Mouse (Mus musculus): ENCODE results near the gene Rarb. TPM values are rescaled to one million over a fixed set of nuclear protein-coding genes. Genes with fewer than 3 reads are reported as not detected.
A peak's percentile ranks its signal among the peaks of the same experiment; 100 is the strongest.

Gene Rarb
- polyA plus RNA-seq (2014; fragmentation: Nextera tagmentation; extraction: Ambion mirVana), result 25.2 and 32.3 TPM in 2 replicates

- WGBS, result 95% methylated on average over 4 of the region's 4 CpGs
- no peak for ATAC-seq (ENCODE audit: low read depth)
These were observed at the start of gene Rarb for GRCm38 (mm10) chr14:16818602-16819250. Gene Rarb, minus strand, starts transcription at chr14:16819156.

GRCm38 (mm10) chr14:16842036-16842435, 23.1 kb upstream of the Rarb start:
- H3K4me3 ChIP-seq (ENCODE audit: low read depth, low read length), result no peak overlapping the region
- H3K9me3 ChIP-seq (ENCODE audit: control insufficient read depth, low read length), result no peaks in the 10 kb centered on the region
- WGBS, result 17% methylated on average over 3 of the region's 3 CpGs
- no peaks in the 10 kb centered on the region for H3K4me1 ChIP-seq (ENCODE audit: control insufficient read depth, insufficient read depth, low read length)
- H3K27ac ChIP-seq (ENCODE audit: low read depth, low read length), result no peak overlapping the region
- H3K27me3 ChIP-seq (ENCODE audit: control insufficient read depth, insufficient read depth, low read length), result no peaks in the 10 kb centered on the region
- no peak overlapping the region for H3K4me2 ChIP-seq (ENCODE audit: low read depth, low read length)
- no peak for ATAC-seq (ENCODE audit: low read depth)
- no peaks in the 10 kb centered on the region for H3K36me3 ChIP-seq (ENCODE audit: control insufficient read depth, insufficient read depth, low read length)
- H3K9ac ChIP-seq (replicated peaks; ENCODE audit: low read depth, low read length), result no peak overlapping the region

More at GRCm38 (mm10) chr14:16818602-16819250, at the start of gene Rarb:
- no peak within 1 kb of the TSS for H3K9ac ChIP-seq (replicated peaks; ENCODE audit: low read depth, low read length)
- no peaks in the 10 kb centered on the region for H3K27me3 ChIP-seq (ENCODE audit: control insufficient read depth, insufficient read depth, low read length)
- no peak within 1 kb of the TSS for H3K4me2 ChIP-seq (ENCODE audit: low read depth, low read length)
- H3K36me3 ChIP-seq (ENCODE audit: control insufficient read depth, insufficient read depth, low read length), result no peaks in the 10 kb centered on the region
- no peak within 1 kb of the TSS for H3K4me3 ChIP-seq (ENCODE audit: low read depth, low read length)
- no peak within 1 kb of the TSS for H3K27ac ChIP-seq (ENCODE audit: low read depth, low read length)
- 0 out of 2 replicates have a peak, but pooled peaks cover 2% of the 10 kb centered on the region for H3K4me1 ChIP-seq (ENCODE audit: control insufficient read depth, insufficient read depth, low read length)
- H3K9me3 ChIP-seq (ENCODE audit: control insufficient read depth, low read length), result no peaks in the 10 kb centered on the region

GRCm38 (mm10) chr14:16841597-16841989, 22.6 kb upstream of the Rarb start:
- Histone ChIP-seq H3K27me3 (ENCODE audit: control insufficient read depth, insufficient read depth, low read length) (no peaks in the 10 kb centered on the region), H3K36me3 (ENCODE audit: control insufficient read depth, insufficient read depth, low read length) (no peaks in the 10 kb centered on the region), H3K27ac (ENCODE audit: low read depth, low read length) (no peak overlapping the region), H3K9me3 (ENCODE audit: control insufficient read depth, low read length) (no peaks in the 10 kb centered on the region), H3K9ac (replicated peaks; ENCODE audit: low read depth, low read length) (no peak overlapping the region), H3K4me1 (ENCODE audit: control insufficient read depth, insufficient read depth, low read length) (no peaks in the 10 kb centered on the region), H3K4me3 (ENCODE audit: low read depth, low read length) (no peak overlapping the region), H3K4me2 (ENCODE audit: low read depth, low read length) (no peak overlapping the region)
- 18% methylated on average over 6 of the region's 6 CpGs for WGBS
- ATAC-seq (ENCODE audit: low read depth), result peak; percentile 48; the same call in 1 of the 2 replicates

- Histone ChIP-seq H3K4me3 (ENCODE audit: low read depth, low read length) (no peak overlapping the region), H3K4me2 (ENCODE audit: low read depth, low read length) (no peak overlapping the region), H3K27me3 (ENCODE audit: control insufficient read depth, insufficient read depth, low read length) (no peaks in the 10 kb centered on the region), H3K9me3 (ENCODE audit: control insufficient read depth, low read length) (no peaks in the 10 kb centered on the region), H3K9ac (replicated peaks; ENCODE audit: low read depth, low read length) (no peak overlapping the region), H3K27ac (ENCODE audit: low read depth, low read length) (no peak overlapping the region), H3K4me1 (ENCODE audit: control insufficient read depth, insufficient read depth, low read length) (no peaks in the 10 kb centered on the region), H3K36me3 (ENCODE audit: control insufficient read depth, insufficient read depth, low read length) (no peaks in the 10 kb centered on the region)
- WGBS, result 21% methylated on average over 8 of the region's 8 CpGs
- peak; percentile 88; the same call in 1 of the 2 replicates for ATAC-seq (ENCODE audit: low read depth)
These were observed 22.1 kb upstream of the Rarb start for GRCm38 (mm10) chr14:16840951-16841596.

- H3K27ac ChIP-seq (ENCODE audit: low read depth, low read length), result no peak overlapping the region
- no peaks in the 10 kb centered on the region for H3K36me3 ChIP-seq (ENCODE audit: control insufficient read depth, insufficient read depth, low read length)
- no peak for ATAC-seq (ENCODE audit: low read depth)
- no peak overlapping the region for H3K4me3 ChIP-seq (ENCODE audit: low read depth, low read length)
- no peaks in the 10 kb centered on the region for H3K27me3 ChIP-seq (ENCODE audit: control insufficient read depth, insufficient read depth, low read length)
- H3K9ac ChIP-seq (replicated peaks; ENCODE audit: low read depth, low read length), result no peak overlapping the region
- no peaks in the 10 kb centered on the region for H3K4me1 ChIP-seq (ENCODE audit: control insufficient read depth, insufficient read depth, low read length)
- no peak overlapping the region for H3K4me2 ChIP-seq (ENCODE audit: low read depth, low read length)
- WGBS, result 95% methylated on average over 2 of the region's 2 CpGs
- H3K9me3 ChIP-seq (ENCODE audit: control insufficient read depth, low read length), result no peaks in the 10 kb centered on the region
These were observed 21.2 kb upstream of the Rarb start for GRCm38 (mm10) chr14:16840135-16840534.

- Histone ChIP-seq H3K9ac (replicated peaks; ENCODE audit: low read depth, low read length) (no peak overlapping the region), H3K9me3 (ENCODE audit: control insufficient read depth, low read length) (no peaks in the 10 kb centered on the region), H3K27me3 (ENCODE audit: control insufficient read depth, insufficient read depth, low read length) (no peaks in the 10 kb centered on the region), H3K27ac (ENCODE audit: low read depth, low read length) (no peak overlapping the region), H3K4me1 (ENCODE audit: control insufficient read depth, insufficient read depth, low read length) (no peaks in the 10 kb centered on the region), H3K36me3 (ENCODE audit: control insufficient read depth, insufficient read depth, low read length) (no peaks in the 10 kb centered on the region), H3K4me3 (ENCODE audit: low read depth, low read length) (no peak overlapping the region), H3K4me2 (ENCODE audit: low read depth, low read length) (no peak overlapping the region)
- ATAC-seq (ENCODE audit: low read depth), result no peak
- 67% methylated on average over 1 of the region's 1 CpGs for WGBS
These were observed 3.7 kb downstream of the Rarb start for GRCm38 (mm10) chr14:16815096-16815741.

GRCm38 (mm10) chr14:16806155-16806554, 12.8 kb downstream of the Rarb start:
- no peaks in the 10 kb centered on the region for H3K4me1 ChIP-seq (ENCODE audit: control insufficient read depth, insufficient read depth, low read length)
- no peaks in the 10 kb centered on the region for H3K36me3 ChIP-seq (ENCODE audit: control insufficient read depth, insufficient read depth, low read length)
- no peak for ATAC-seq (ENCODE audit: low read depth)
- H3K9ac ChIP-seq (replicated peaks; ENCODE audit: low read depth, low read length), result no peak overlapping the region
- H3K4me2 ChIP-seq (ENCODE audit: low read depth, low read length), result no peak overlapping the region
- no peak overlapping the region for H3K4me3 ChIP-seq (ENCODE audit: low read depth, low read length)
- no peaks in the 10 kb centered on the region for H3K9me3 ChIP-seq (ENCODE audit: control insufficient read depth, low read length)
- H3K27me3 ChIP-seq (ENCODE audit: control insufficient read depth, insufficient read depth, low read length), result no peaks in the 10 kb centered on the region
- 85% methylated on average over 3 of the region's 3 CpGs for WGBS
- H3K27ac ChIP-seq (ENCODE audit: low read depth, low read length), result no peak overlapping the region

- H3K9ac ChIP-seq (replicated peaks; ENCODE audit: low read depth, low read length), result no peak overlapping the region
- WGBS, result 79% methylated on average over 1 of the region's 1 CpGs
- no peak overlapping the region for H3K27ac ChIP-seq (ENCODE audit: low read depth, low read length)
- ATAC-seq (ENCODE audit: low read depth), result no peak
- H3K9me3 ChIP-seq (ENCODE audit: control insufficient read depth, low read length), result no peaks in the 10 kb centered on the region
- H3K36me3 ChIP-seq (ENCODE audit: control insufficient read depth, insufficient read depth, low read length), result no peaks in the 10 kb centered on the region
- no peaks in the 10 kb centered on the region for H3K4me1 ChIP-seq (ENCODE audit: control insufficient read depth, insufficient read depth, low read length)
- no peaks in the 10 kb centered on the region for H3K27me3 ChIP-seq (ENCODE audit: control insufficient read depth, insufficient read depth, low read length)
- H3K4me3 ChIP-seq (ENCODE audit: low read depth, low read length), result no peak overlapping the region
- no peak overlapping the region for H3K4me2 ChIP-seq (ENCODE audit: low read depth, low read length)
These were observed 28.8 kb downstream of the Rarb start for GRCm38 (mm10) chr14:16790161-16790560.

GRCm38 (mm10) chr14:16781942-16782541, 36.9 kb downstream of the Rarb start:
- H3K4me1 ChIP-seq (ENCODE audit: control insufficient read depth, insufficient read depth, low read length), result no peaks in the 10 kb centered on the region
- H3K4me3 ChIP-seq (ENCODE audit: low read depth, low read length), result no peak overlapping the region
- H3K9ac ChIP-seq (replicated peaks; ENCODE audit: low read depth, low read length), result no peak overlapping the region
- H3K9me3 ChIP-seq (ENCODE audit: control insufficient read depth, low read length), result no peaks in the 10 kb centered on the region
- no peak overlapping the region for H3K4me2 ChIP-seq (ENCODE audit: low read depth, low read length)
- H3K36me3 ChIP-seq (ENCODE audit: control insufficient read depth, insufficient read depth, low read length), result no peaks in the 10 kb centered on the region
- no peak overlapping the region for H3K27ac ChIP-seq (ENCODE audit: low read depth, low read length)
- H3K27me3 ChIP-seq (ENCODE audit: control insufficient read depth, insufficient read depth, low read length), result no peaks in the 10 kb centered on the region
- WGBS, result 90% methylated on average over 5 of the region's 5 CpGs
- no peak for ATAC-seq (ENCODE audit: low read depth)
